Mouse (Mus musculus) CH12.LX (cell line): ENCODE measurements around the gene Capg. TPM values are rescaled to one million over a fixed set of nuclear protein-coding genes. Genes with fewer than 3 reads are reported as not detected.

Source experiments
- DNase-seq: peaks from one replicate; pipeline ENCODE4 v3.0.0-alpha.2; 2013; ENCODE audit errors: extremely low read depth
- H3K27ac ChIP-seq: 2 replicates; pipeline ENCODE4 v1.5.1; 2012; ENCODE audit warnings: low read depth, mild to moderate bottlenecking, control low read depth, moderate library complexity; ENCODE audit not compliant: insufficient read depth
- H3K27me3 ChIP-seq: replicated peaks from 2 replicates; pipeline ENCODE3; 2012; ENCODE audit warnings: inconsistent platforms
- H3K36me3 ChIP-seq, 2 experiments: replicated peaks in 1 of 2; 2 replicates each; pipeline versions ENCODE3 to v1.6.1; 2012; ENCODE audit warnings: inconsistent platforms in 1 of 2, low read length in 1 of 2, mild to moderate bottlenecking in 1 of 2, mixed read lengths in 1 of 2, moderate library complexity in 1 of 2; ENCODE audit not compliant: control insufficient read depth in 1 of 2, insufficient read depth in 1 of 2
- H3K4me1 ChIP-seq, 2 experiments: 2 replicates each; pipeline ENCODE4 v1.6.1; 2012; ENCODE audit warnings: inconsistent platforms in 1 of 2, moderate library complexity in 1 of 2; ENCODE audit not compliant: insufficient read depth in 2 of 2, control insufficient read depth in 1 of 2
- H3K4me2 ChIP-seq: 2 replicates; pipeline ENCODE4 v1.6.1; 2012; ENCODE audit warnings: low read depth, mild to moderate bottlenecking, control low read depth; ENCODE audit not compliant: poor library complexity, insufficient read depth, severe bottlenecking
- H3K4me3 ChIP-seq, 3 experiments: fragments of 150-350 bp in 1 of 3; sonication (generic) in 1 of 3; replicated peaks in 1 of 3; 2 replicates each; pipeline versions ENCODE3 to v1.5.1; 2011 to 2012; ENCODE audit warnings: low read depth in 2 of 3, low read length in 2 of 3, mild to moderate bottlenecking in 2 of 3, moderate library complexity in 2 of 3, control low read depth in 1 of 3, improper control_type of control experiment in 1 of 3, inconsistent platforms in 1 of 3, mixed read lengths in 1 of 3; ENCODE audit not compliant: poor library complexity in 1 of 3
- H3K79me2 ChIP-seq: replicated peaks from 2 replicates; pipeline ENCODE4 v1.6.1; 2012; ENCODE audit warnings: mild to moderate bottlenecking, moderate library complexity; ENCODE audit not compliant: control insufficient read depth, poor library complexity, insufficient read depth, severe bottlenecking; ENCODE audit errors: extremely low read depth
- H3K9ac ChIP-seq: 2 replicates; pipeline ENCODE4 v1.6.1; 2012; ENCODE audit warnings: low read depth, mild to moderate bottlenecking, control low read depth, moderate library complexity; ENCODE audit not compliant: insufficient read depth
- H3K9me3 ChIP-seq: replicated peaks from 2 replicates; pipeline ENCODE3; 2012; ENCODE audit warnings: low read length, inconsistent platforms, mixed read lengths
- CHD1 ChIP-seq: IDR thresholded peaks from 2 replicates; pipeline ENCODE4 v1.6.1; 2012; ENCODE audit warnings: low read depth, low read length, improper control_type of control experiment, inconsistent platforms
- E2F4 ChIP-seq: IDR thresholded peaks from 2 replicates; pipeline ENCODE4 v1.6.1; 2011; ENCODE audit warnings: low read depth, low read length, improper control_type of control experiment; ENCODE audit not compliant: insufficient replicate concordance
- ELF1 ChIP-seq: IDR thresholded peaks from 2 replicates; pipeline ENCODE4 v1.6.1; 2014; ENCODE audit warnings: low read depth, mild to moderate bottlenecking, inconsistent platforms, low read length, improper control_type of control experiment
- HCFC1 ChIP-seq: IDR thresholded peaks from 2 replicates; pipeline ENCODE4 v1.6.1; 2012; ENCODE audit warnings: low read depth, mild to moderate bottlenecking, inconsistent platforms, low read length, improper control_type of control experiment
- KAT2A ChIP-seq: IDR thresholded peaks from 2 replicates; pipeline ENCODE4 v1.6.1; 2012; ENCODE audit warnings: low read length, improper control_type of control experiment, inconsistent platforms; ENCODE audit not compliant: insufficient replicate concordance
- MAFK ChIP-seq: IDR thresholded peaks from 2 replicates; pipeline ENCODE4 v1.6.1; 2011; ENCODE audit warnings: low read length, improper control_type of control experiment; ENCODE audit not compliant: insufficient replicate concordance
- MAX ChIP-seq: IDR thresholded peaks from 2 replicates; pipeline ENCODE4 v1.6.1; 2011; ENCODE audit warnings: low read length, improper control_type of control experiment
- MAZ ChIP-seq: IDR thresholded peaks from 2 replicates; pipeline ENCODE4 v1.6.1; 2012; ENCODE audit warnings: low read depth, mild to moderate bottlenecking, inconsistent platforms, low read length, improper control_type of control experiment, moderate library complexity
- MEF2A ChIP-seq: IDR thresholded peaks from 2 replicates; pipeline ENCODE4 v1.6.1; 2014; ENCODE audit warnings: low read depth, mild to moderate bottlenecking, inconsistent platforms, low read length, improper control_type of control experiment, borderline replicate concordance
- MYC ChIP-seq: IDR thresholded peaks from 2 replicates; pipeline ENCODE4 v1.6.1; 2011; ENCODE audit warnings: low read depth, mild to moderate bottlenecking, improper control_type of control experiment, low read length
- NELFE ChIP-seq: IDR thresholded peaks from 2 replicates; pipeline ENCODE4 v1.6.1; 2011; ENCODE audit warnings: low read depth, low read length, improper control_type of control experiment
- PAX5 ChIP-seq: IDR thresholded peaks from 2 replicates; pipeline ENCODE4 v1.6.1; 2012; ENCODE audit warnings: low read length, inconsistent platforms, mixed read lengths
- POLR2A ChIP-seq: IDR thresholded peaks from 2 replicates; pipeline ENCODE4 v1.6.1; 2011; ENCODE audit warnings: low read depth, mild to moderate bottlenecking, improper control_type of control experiment, low read length
- RAD21 ChIP-seq: IDR thresholded peaks from 2 replicates; pipeline ENCODE4 v1.6.1; 2011; ENCODE audit warnings: low read depth, mild to moderate bottlenecking, low read length, improper control_type of control experiment, moderate library complexity
- RCOR1 ChIP-seq: conservative IDR thresholded peaks from 2 replicates; pipeline ENCODE4 v1.6.1; 2012; ENCODE audit warnings: low read depth, mild to moderate bottlenecking, inconsistent platforms, low read length, improper control_type of control experiment
- SIN3A ChIP-seq: IDR thresholded peaks from 2 replicates; pipeline ENCODE4 v1.6.1; 2012; ENCODE audit warnings: low read length, improper control_type of control experiment, inconsistent platforms
- TBP ChIP-seq: conservative IDR thresholded peaks from 2 replicates; pipeline ENCODE4 v1.6.1; 2011; ENCODE audit warnings: low read depth, low read length, improper control_type of control experiment
- TCF12 ChIP-seq: IDR thresholded peaks from 2 replicates; pipeline ENCODE4 v1.6.1; 2014; ENCODE audit warnings: low read depth, mild to moderate bottlenecking, inconsistent platforms, low read length, improper control_type of control experiment
- UBTF ChIP-seq: IDR thresholded peaks from 2 replicates; pipeline ENCODE4 v1.6.1; 2012; ENCODE audit warnings: low read depth, mild to moderate bottlenecking, inconsistent platforms, low read length, improper control_type of control experiment, moderate library complexity
- USF1 ChIP-seq: IDR thresholded peaks from 2 replicates; pipeline ENCODE4 v1.6.1; 2014; ENCODE audit warnings: low read depth, mild to moderate bottlenecking, inconsistent platforms, low read length, improper control_type of control experiment
- USF2 ChIP-seq: conservative IDR thresholded peaks from 2 replicates; pipeline ENCODE4 v1.6.1; 2011; ENCODE audit warnings: low read depth, low read length, improper control_type of control experiment
- ZKSCAN1 ChIP-seq: IDR thresholded peaks from 2 replicates; pipeline ENCODE4 v1.6.1; 2012; ENCODE audit warnings: low read depth, inconsistent platforms, low read length, improper control_type of control experiment, borderline replicate concordance
- ZNF384 ChIP-seq: IDR thresholded peaks from 2 replicates; pipeline ENCODE4 v1.6.1; 2012; ENCODE audit warnings: low read depth, low read length, improper control_type of control experiment, inconsistent platforms
- dilution Hi-C: fragments of 300-500 bp; cut with MboI; formaldehyde crosslinking; loops from 2 replicates; pipeline ENCODE4 v1.14.3; 2020; ENCODE audit warnings: low sequenced_read_pairs; ENCODE audit not compliant: extremely low pct_unique_long_range_greater_than_20kb, extremely low pct_ligation_motif_present
- in situ Hi-C: fragments of 300-500 bp; cut with MboI; formaldehyde crosslinking; loops from 3 replicates; pipeline ENCODE4 v1.14.3; 2019; ENCODE audit warnings: low sequenced_read_pairs, low pct_ligation_motif_present, low pct_unique_long_range_greater_than_20kb, mixed read lengths
- polyA plus RNA-seq: library from polyadenylated mRNA; unstranded; fragments of >175 nt; gene quantifications from 2 replicates; pipeline ENCODE4 v1.2.1, GENCODE M21; 2012; ENCODE audit warnings: low read depth; ENCODE audit not compliant: insufficient read length
- total RNA-seq, 2 experiments: library from RNA; depleted of rRNA; stranded (reverse); fragments of 300-350 nt in 1 of 2; fragments of >200 nt in 1 of 2; gene quantifications; 2 replicates each; pipeline ENCODE4 v1.2.3; 2012 to 2014

The Capg gene
- total and polyA plus RNA-seq, 3 experiments, result 175 to 264 (median 196) TPM

DNA sequence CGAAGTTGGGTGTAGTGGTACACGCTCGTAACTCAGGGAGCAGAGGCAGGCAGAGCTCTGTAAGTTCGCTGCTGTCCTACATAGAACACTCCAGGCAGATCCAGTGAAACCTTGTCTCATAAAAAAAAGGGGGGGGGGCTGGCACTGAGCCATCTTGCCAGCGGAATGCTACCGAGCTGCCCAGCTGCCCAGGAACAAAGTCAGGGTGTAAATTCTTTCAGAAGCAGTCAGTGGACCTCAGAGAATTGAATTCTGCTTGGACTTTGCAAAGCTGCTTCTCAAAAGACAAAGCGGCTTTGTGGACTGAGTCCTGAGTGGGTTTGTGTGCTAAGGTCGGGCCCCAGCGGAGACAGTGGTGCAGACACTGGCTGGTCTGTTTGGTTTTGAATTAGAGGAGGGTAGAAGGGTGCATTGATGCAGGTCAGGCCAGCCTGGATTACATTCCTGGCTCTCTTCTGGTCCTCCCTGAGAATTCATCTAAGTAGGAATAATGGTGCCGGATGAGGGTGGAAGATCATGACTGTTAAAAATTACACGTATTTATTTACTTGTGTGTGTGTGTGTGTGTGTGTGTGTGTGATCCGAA lies 833 bp upstream of the Capg start:
- H3K9ac ChIP-seq, result no peak overlapping the region
- H3K9me3 ChIP-seq, result peaks cover 8% of the 10 kb centered on the region
- DNase-seq, result no peak
- H3K4me3 ChIP-seq, result no peak overlapping the region
- peaks cover 6 to 32% of the 10 kb centered on the region in 2 experiments for H3K4me1 ChIP-seq
- H3K36me3 ChIP-seq, result peaks cover 0 to 9% of the 10 kb centered on the region in 2 experiments
- TF ChIP-seq MAX (no peak), ZNF384 (no peak), NELFE (no peak), PAX5 (no peak), MAFK (no peak), RCOR1 (no peak), TCF12 (no peak), ZKSCAN1 (no peak), HCFC1 (no peak), TBP (no peak), ELF1 (no peak), RAD21 (no peak), USF1 (no peak), USF2 (no peak), E2F4 (no peak)
- H3K79me2 ChIP-seq, result no peaks in the 10 kb centered on the region
- dilution Hi-C loops (no loop called here), in situ Hi-C loops (no loop called here)
- no peak overlapping the region for H3K4me2 ChIP-seq
- no peak overlapping the region for H3K27ac ChIP-seq
- H3K27me3 ChIP-seq, result no peaks in the 10 kb centered on the region

DNA sequence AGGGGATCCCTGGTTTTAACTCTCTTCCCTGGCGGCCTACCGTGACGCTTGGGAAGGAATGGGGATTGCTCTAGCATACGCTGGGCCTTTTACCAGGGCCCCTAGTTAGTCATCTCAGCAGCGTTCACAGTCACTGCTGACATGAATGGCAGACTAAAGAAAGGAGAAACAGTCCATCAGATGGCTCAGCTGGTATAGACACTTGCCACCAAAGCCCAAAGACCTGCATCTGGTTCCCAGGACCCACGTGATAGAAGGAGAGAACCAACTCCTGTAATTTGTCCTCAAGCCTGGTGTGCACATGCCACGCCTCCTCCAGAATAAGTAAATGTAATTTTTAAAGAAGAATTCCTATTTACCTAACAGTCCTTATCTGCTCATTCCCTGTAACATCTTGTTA lies 1.2 kb downstream of the Capg start:
- DNase-seq, result no peak
- Histone ChIP-seq H3K4me1 (peaks cover 9 to 31% of the 10 kb centered on the region in 2 experiments), H3K9ac (no peak overlapping the region), H3K79me2 (0 out of 2 replicates have a peak, but pooled peaks cover 3% of the 10 kb centered on the region), H3K4me3 (no peak overlapping the region), H3K9me3 (peaks cover 8% of the 10 kb centered on the region), H3K27me3 (no peaks in the 10 kb centered on the region), H3K36me3 (peaks cover 0 to 9% of the 10 kb centered on the region in 2 experiments), H3K4me2 (0 out of 2 replicates have a peak overlapping the region, but pooled peaks have one; percentile 18), H3K27ac (no peak overlapping the region)
- no peak for TF ChIP-seq SIN3A
- TF ChIP-seq USF2, result no peak
- no peak for TF ChIP-seq CHD1
- no peak for TF ChIP-seq UBTF
- TF ChIP-seq MAZ, result no peak
- TF ChIP-seq MYC, result no peak
- TF ChIP-seq MEF2A, result no peak
- no peak for TF ChIP-seq KAT2A
- no peak for TF ChIP-seq E2F4
- TF ChIP-seq POLR2A, result no peak
- in situ Hi-C loops, result no loop called here
- dilution Hi-C loops, result no loop called here
